Mouse (Mus musculus) embryonic facial prominence, embryonic 11.5 days (tissue): ENCODE data around the gene Mov10. TPM values are rescaled to one million over a fixed set of nuclear protein-coding genes. Genes with fewer than 3 reads are reported as not detected.

Experiments
- ATAC-seq: fragments of 200-750 bp; cut with Nextera tagmentation; replicated peaks from 2 replicates; pipeline ENCODE4 v1.8.0; 2017; ENCODE audit warnings: low read depth; ENCODE audit not compliant: insufficient number of reproducible peaks, low FRiP score, low TSS enrichment
- DNase-seq: peaks from one replicate; pipeline ENCODE4 v3.0.0-alpha.2; 2015; ENCODE audit warnings: low spot score
- H3K27ac ChIP-seq: fragments of 300-500 bp; sonication (generic); replicated peaks from 2 replicates; pipeline ENCODE4 v1.5.1; 2014; ENCODE audit warnings: mild to moderate bottlenecking, low read depth, low read length, control low read depth
- H3K27me3 ChIP-seq: fragments of 300-500 bp; sonication (generic); 2 replicates; pipeline ENCODE4 v1.6.1; 2014; ENCODE audit warnings: mild to moderate bottlenecking, low read length, moderate library complexity, mixed read lengths; ENCODE audit not compliant: control insufficient read depth, insufficient read depth
- H3K36me3 ChIP-seq: fragments of 300-500 bp; sonication (generic); replicated peaks from 2 replicates; pipeline ENCODE4 v1.6.1; 2014; ENCODE audit warnings: low read depth, mild to moderate bottlenecking, low read length, moderate library complexity, mixed read lengths; ENCODE audit not compliant: control insufficient read depth, insufficient read depth
- H3K4me1 ChIP-seq: fragments of 300-500 bp; sonication (generic); 2 replicates; pipeline ENCODE4 v1.6.1; 2014; ENCODE audit warnings: low read length, mixed read lengths; ENCODE audit not compliant: control insufficient read depth, insufficient read depth
- H3K4me2 ChIP-seq: fragments of 300-500 bp; sonication (generic); 2 replicates; pipeline ENCODE4 v1.6.1; 2014; ENCODE audit warnings: low read depth, mild to moderate bottlenecking, control low read depth, low read length, moderate library complexity
- H3K4me3 ChIP-seq: fragments of 300-500 bp; sonication (generic); 2 replicates; pipeline ENCODE4 v1.5.1; 2014; ENCODE audit warnings: low read depth, low read length, control low read depth
- H3K9ac ChIP-seq: fragments of 300-500 bp; sonication (generic); replicated peaks from 2 replicates; pipeline ENCODE4 v1.6.1; 2014; ENCODE audit warnings: mild to moderate bottlenecking, control low read depth, low read length
- H3K9me3 ChIP-seq: fragments of 300-500 bp; sonication (generic); replicated peaks from 2 replicates; pipeline ENCODE4 v1.6.1; 2016; ENCODE audit warnings: mild to moderate bottlenecking, low read length, inconsistent platforms, mixed read lengths; ENCODE audit not compliant: control insufficient read depth
- WGBS: fragments of 180-500 bp; shearing (Covaris S2); extraction: QIAGEN DNeasy Blood & Tissue Kit; methylation state at CpG from one replicate; pipeline ENCODE4 v1.1.7; 2014; 5-methylcytosine and 5-hydroxymethylcytosine counted together
- polyA plus RNA-seq: library from polyadenylated mRNA; unstranded; fragments of >200 nt; fragmentation: Nextera tagmentation; extraction: Ambion mirVana; gene quantifications from 2 replicates; pipeline ENCODE4 v1.2.1, GENCODE M21; 2014

Mov10 gene
- polyA plus RNA-seq, 1 experiment from 2014 or later: 47.8 TPM

- Histone ChIP-seq H3K4me3 (peak within 1 kb of the TSS; percentile 61), H3K9ac (peak within 1 kb of the TSS; percentile 76), H3K9me3 (no peaks in the 10 kb centered on the region), H3K4me2 (peak within 1 kb of the TSS; percentile 65), H3K27ac (peak within 1 kb of the TSS; percentile 56; the same call in 1 of the 2 replicates), H3K27me3 (peaks cover 9% of the 10 kb centered on the region), H3K4me1 (peaks cover 8% of the 10 kb centered on the region), H3K36me3 (no peaks in the 10 kb centered on the region; the same call in 1 of the 2 replicates)
- WGBS: 32% methylated on average over 3 of the region's 3 CpGs
- DNase-seq (no peak), ATAC-seq (no peak)
These were observed 30.3 kb downstream of the Mov10 start, which contains the start of gene Rhoc for GRCm38 (mm10) chr3:104788075-104788474. Gene Rhoc, plus strand, starts transcription at chr3:104788375.

GRCm38 (mm10) chr3:104785284-104785683, 33.1 kb downstream of the Mov10 start:
- peaks cover 7% of the 10 kb centered on the region for H3K4me1 ChIP-seq
- ATAC-seq (no peak), DNase-seq (no peak)
- no peak overlapping the region for H3K27ac ChIP-seq
- peaks cover 37% of the 10 kb centered on the region for H3K27me3 ChIP-seq
- no peaks in the 10 kb centered on the region for H3K36me3 ChIP-seq
- H3K9ac ChIP-seq: no peak overlapping the region
- H3K4me2 ChIP-seq: no peak overlapping the region
- H3K4me3 ChIP-seq: no peak overlapping the region
- 90% methylated on average over 6 of the region's 6 CpGs for WGBS
- no peaks in the 10 kb centered on the region for H3K9me3 ChIP-seq

- DNase-seq: no peak
- H3K4me2 ChIP-seq: no peak overlapping the region
- no peaks in the 10 kb centered on the region for H3K9me3 ChIP-seq
- no peak overlapping the region for H3K4me3 ChIP-seq
- ATAC-seq: no peak
- H3K4me1 ChIP-seq: peaks cover 4% of the 10 kb centered on the region
- no peak overlapping the region for H3K27ac ChIP-seq
- peaks cover 41% of the 10 kb centered on the region for H3K27me3 ChIP-seq
- H3K36me3 ChIP-seq: no peaks in the 10 kb centered on the region
- 36% methylated on average over 14 of the region's 14 CpGs for WGBS
- H3K9ac ChIP-seq: no peak overlapping the region
These were observed 34.3 kb downstream of the Mov10 start for GRCm38 (mm10) chr3:104783971-104784500.

GRCm38 (mm10) chr3:104782061-104782681, 36.2 kb downstream of the Mov10 start:
- DNase-seq (no peak), ATAC-seq (no peak)
- H3K36me3 ChIP-seq: no peaks in the 10 kb centered on the region
- peak overlapping the region; percentile 91; the same call in 1 of the 2 replicates for H3K4me2 ChIP-seq
- H3K4me1 ChIP-seq: peaks cover 4% of the 10 kb centered on the region
- no peak overlapping the region for H3K27ac ChIP-seq
- no peak overlapping the region for H3K9ac ChIP-seq
- H3K9me3 ChIP-seq: no peaks in the 10 kb centered on the region
- peaks cover 48% of the 10 kb centered on the region for H3K27me3 ChIP-seq
- WGBS: 15% methylated on average over 12 of the region's 12 CpGs
- H3K4me3 ChIP-seq: no peak overlapping the region

GRCm38 (mm10) chr3:104781471-104781903, 36.9 kb downstream of the Mov10 start, which contains the start of gene Fam19a3:
Gene Fam19a3, minus strand, starts transcription at chr3:104781840.
- H3K36me3 ChIP-seq: no peaks in the 10 kb centered on the region
- ATAC-seq (no peak), DNase-seq (no peak)
- peak within 1 kb of the TSS; percentile 44 for H3K4me3 ChIP-seq
- no peak within 1 kb of the TSS for H3K27ac ChIP-seq
- H3K9ac ChIP-seq: peak within 1 kb of the TSS; percentile 23; the same call in 1 of the 2 replicates
- peaks cover 4% of the 10 kb centered on the region for H3K4me1 ChIP-seq
- H3K9me3 ChIP-seq: no peaks in the 10 kb centered on the region
- H3K27me3 ChIP-seq: peaks cover 52% of the 10 kb centered on the region
- WGBS: under 1% methylated on average over 26 of the region's 26 CpGs
- peak within 1 kb of the TSS; percentile 91 for H3K4me2 ChIP-seq

- H3K36me3 ChIP-seq: no peaks in the 10 kb centered on the region
- DNase-seq (peak; percentile 75), ATAC-seq (peak; percentile 47; the same call in 1 of the 2 replicates)
- peaks cover 56% of the 10 kb centered on the region for H3K27me3 ChIP-seq
- H3K9me3 ChIP-seq: no peaks in the 10 kb centered on the region
- WGBS: 1% methylated on average over 56 of the region's 56 CpGs
- H3K27ac ChIP-seq: no peak within 1 kb of the TSS
- H3K4me2 ChIP-seq: peak within 1 kb of the TSS; percentile 91
- peaks cover 4% of the 10 kb centered on the region for H3K4me1 ChIP-seq
- peak within 1 kb of the TSS; percentile 23; the same call in 1 of the 2 replicates for H3K9ac ChIP-seq
- H3K4me3 ChIP-seq: peak within 1 kb of the TSS; percentile 44
These were observed 37.6 kb downstream of the Mov10 start, which contains the start of gene Ppm1j for GRCm38 (mm10) chr3:104780561-104781420. Gene Ppm1j, plus strand, starts transcription at chr3:104781056.

GRCm38 (mm10) chr3:104779949-104780348, 38.4 kb downstream of the Mov10 start:
- Histone ChIP-seq H3K36me3 (no peaks in the 10 kb centered on the region), H3K27ac (no peak overlapping the region), H3K4me1 (peaks cover 4% of the 10 kb centered on the region), H3K27me3 (peaks cover 56% of the 10 kb centered on the region), H3K9ac (no peak overlapping the region), H3K9me3 (no peaks in the 10 kb centered on the region), H3K4me2 (no peak overlapping the region), H3K4me3 (no peak overlapping the region)
- under 1% methylated on average over 7 of the region's 7 CpGs for WGBS
- peak; percentile 88 for DNase-seq
- no peak for ATAC-seq
